Mouse (Mus musculus) stomach, postnatal 0 days (tissue): ENCODE measurements at regions not wholly inside any gene's neighbourhood (a gene's known extent, or its start where the extent isn't known, plus 50 kb on each side); places are given as distances from the start of the nearest gene placed in this dataset.

Source experiments
- CTCF ChIP-seq: IDR thresholded peaks from 2 replicates; pipeline ENCODE4 v1.5.1; 2016; ENCODE audit warnings: antibody characterized with exemption, low read depth, mild to moderate bottlenecking, moderate library complexity
- EP300 ChIP-seq: optimal IDR thresholded peaks from 2 replicates; pipeline ENCODE3; 2016; ENCODE audit warnings: antibody characterized with exemption

DNA sequence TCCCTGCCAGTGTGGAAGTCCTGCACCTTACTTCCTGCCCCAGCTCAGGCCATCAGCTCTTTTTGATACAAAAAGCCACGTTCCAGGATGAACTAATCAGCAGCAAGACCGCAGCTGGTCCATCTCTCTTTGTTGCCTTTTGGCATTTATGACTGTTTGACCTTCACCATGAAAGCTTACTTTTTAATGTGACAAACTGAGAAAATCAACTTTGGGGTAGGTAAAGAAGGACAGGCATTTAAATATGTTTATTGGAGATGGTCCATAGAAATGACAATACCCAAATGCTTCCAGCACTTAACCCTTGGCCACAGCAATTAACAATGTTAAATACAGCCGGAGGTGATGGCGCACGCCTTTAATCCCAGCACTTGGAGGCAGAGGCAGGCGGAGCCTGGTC, 3299.2 kb upstream of the Gm7489 start:
- TF ChIP-seq CTCF (no peak), EP300 (no peak)
